Mouse (Mus musculus): ENCODE measurements around the gene Tanc1.
"Not testable (repeated sequence)": the region's sequence is repeated elsewhere in the genome, so short reads cannot be mapped to it uniquely, and the experiment has no call there.

The Tanc1 gene

GRCm38 (mm10) chr2:59830151-59830550 lies 218.3 kb downstream of the Tanc1 start:
- peak; percentile 39 for DNase-seq (ENCODE audit: low spot score)

- no peak for DNase-seq (ENCODE audit: low spot score)
These were observed 219.1 kb downstream of the Tanc1 start for GRCm38 (mm10) chr2:59830940-59831339.

GRCm38 (mm10) chr2:59831831-59832230 lies 220.0 kb downstream of the Tanc1 start:
- no peak for DNase-seq (ENCODE audit: low spot score)

- DNase-seq (ENCODE audit: low spot score), result no peak
These were observed 227.0 kb downstream of the Tanc1 start for GRCm38 (mm10) chr2:59838825-59839224.

- no peak for DNase-seq (ENCODE audit: low spot score)
These were observed 227.9 kb downstream of the Tanc1 start for GRCm38 (mm10) chr2:59839755-59840154.

GRCm38 (mm10) chr2:59840191-59840590 lies 228.3 kb downstream of the Tanc1 start:
- DNase-seq (ENCODE audit: low spot score), result no peak

- no peak for DNase-seq (ENCODE audit: low spot score)
These were observed 229.5 kb downstream of the Tanc1 start for GRCm38 (mm10) chr2:59841189-59841939.

- no peak for DNase-seq (ENCODE audit: low spot score)
These were observed 230.1 kb downstream of the Tanc1 start for GRCm38 (mm10) chr2:59841944-59842343.

GRCm38 (mm10) chr2:59842556-59843008 lies 230.7 kb downstream of the Tanc1 start:
- no peak for DNase-seq (ENCODE audit: low spot score)

GRCm38 (mm10) chr2:59843156-59843555 lies 231.3 kb downstream of the Tanc1 start:
- no peak for DNase-seq (ENCODE audit: low spot score)

GRCm38 (mm10) chr2:59843848-59844247 lies 232.0 kb downstream of the Tanc1 start:
- DNase-seq (ENCODE audit: low spot score), result no peak

- DNase-seq (ENCODE audit: low spot score), result not testable (repeated sequence)
These were observed 240.0 kb downstream of the Tanc1 start for GRCm38 (mm10) chr2:59851885-59852284.

- DNase-seq (ENCODE audit: low spot score), result no peak
These were observed 241.1 kb downstream of the Tanc1 start for GRCm38 (mm10) chr2:59852916-59853315.

GRCm38 (mm10) chr2:59853543-59853942 lies 241.7 kb downstream of the Tanc1 start:
- DNase-seq (ENCODE audit: low spot score), result no peak

- DNase-seq (ENCODE audit: low spot score), result no peak
These were observed 242.5 kb downstream of the Tanc1 start for GRCm38 (mm10) chr2:59854363-59854762.

GRCm38 (mm10) chr2:59862618-59863017 lies 250.8 kb downstream of the Tanc1 start:
- DNase-seq (ENCODE audit: low spot score), result no peak

- no peak for DNase-seq (ENCODE audit: low spot score)
These were observed 258.7 kb downstream of the Tanc1 start for GRCm38 (mm10) chr2:59870526-59870925.

GRCm38 (mm10) chr2:59876482-59876881 lies 264.6 kb downstream of the Tanc1 start:
- no peak for DNase-seq (ENCODE audit: low spot score)

- no peak for DNase-seq (ENCODE audit: low spot score)
These were observed 265.5 kb downstream of the Tanc1 start for GRCm38 (mm10) chr2:59877335-59877734.

- no peak for DNase-seq (ENCODE audit: low spot score)
These were observed 266.4 kb downstream of the Tanc1 start for GRCm38 (mm10) chr2:59878221-59878620.

- DNase-seq (ENCODE audit: low spot score), result no peak
These were observed 269.6 kb downstream of the Tanc1 start for GRCm38 (mm10) chr2:59881404-59881803.

GRCm38 (mm10) chr2:59881831-59882741 lies 270.2 kb downstream of the Tanc1 start, which contains the start of gene Wdsub1:
Gene Wdsub1 (minus strand): TSS chr2:59882591.
- DNase-seq (ENCODE audit: low spot score), result peak; percentile 92

GRCm38 (mm10) chr2:59882742-59883281 lies 271.0 kb downstream of the Tanc1 start:
- no peak for DNase-seq (ENCODE audit: low spot score)
